Mouse (Mus musculus) heart, adult 2 months (tissue): ENCODE results near the gene Tmem269.

Source experiments
- CTCF ChIP-seq: fragments of 200-600 bp; IDR thresholded peaks from 2 replicates; pipeline ENCODE4 v1.8.1; 2022; ENCODE audit warnings: antibody characterized with exemption, mild to moderate bottlenecking, moderate library complexity
- EP300 ChIP-seq: fragments of 200-500 bp; IDR thresholded peaks from 2 replicates; pipeline ENCODE4 v1.6.1; 2011; ENCODE audit warnings: low read depth, low read length, control low read depth; ENCODE audit not compliant: insufficient read depth
- POLR2A ChIP-seq: fragments of 200-500 bp; IDR thresholded peaks from 2 replicates; pipeline ENCODE4 v1.6.1; 2011; ENCODE audit warnings: mild to moderate bottlenecking, low read depth, low read length, control low read depth; ENCODE audit not compliant: insufficient read depth

DNA sequence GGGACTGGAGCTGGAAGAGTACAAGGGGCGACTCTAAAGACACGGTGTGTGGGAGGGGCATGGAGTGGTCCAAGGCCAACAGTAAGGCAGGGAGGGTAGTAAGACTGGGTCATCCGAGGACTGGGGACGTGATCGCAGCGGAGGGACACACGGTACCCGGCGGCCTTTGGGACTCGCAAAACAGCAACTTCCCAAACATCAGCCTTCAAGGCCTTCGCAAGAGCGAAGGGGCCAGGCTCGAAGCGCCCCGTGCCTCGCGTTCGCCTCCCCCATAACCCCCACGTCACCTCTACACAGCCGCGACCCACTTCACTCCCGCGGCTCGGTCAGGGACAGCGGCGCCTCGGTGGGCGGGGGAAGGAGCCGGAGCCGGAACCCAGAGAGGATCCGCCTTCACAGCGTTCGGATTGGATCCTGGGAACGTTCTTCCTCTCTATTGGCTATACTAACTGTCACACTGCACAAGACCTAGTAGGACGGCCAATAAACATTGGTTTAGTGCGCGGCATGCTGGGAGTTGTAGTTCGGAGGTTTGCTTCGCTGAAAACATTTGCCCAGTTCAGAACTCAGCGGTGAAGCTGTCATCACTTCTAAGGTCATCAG is 44.1 kb downstream of the Tmem269 start, which contains the start of gene Zfp691:
- TF ChIP-seq CTCF (no peak), POLR2A (peak; percentile 90), EP300 (no peak)
